Comparison of ENCODE assay signal across 8 mouse cellular contexts in the genomic region with DNA sequence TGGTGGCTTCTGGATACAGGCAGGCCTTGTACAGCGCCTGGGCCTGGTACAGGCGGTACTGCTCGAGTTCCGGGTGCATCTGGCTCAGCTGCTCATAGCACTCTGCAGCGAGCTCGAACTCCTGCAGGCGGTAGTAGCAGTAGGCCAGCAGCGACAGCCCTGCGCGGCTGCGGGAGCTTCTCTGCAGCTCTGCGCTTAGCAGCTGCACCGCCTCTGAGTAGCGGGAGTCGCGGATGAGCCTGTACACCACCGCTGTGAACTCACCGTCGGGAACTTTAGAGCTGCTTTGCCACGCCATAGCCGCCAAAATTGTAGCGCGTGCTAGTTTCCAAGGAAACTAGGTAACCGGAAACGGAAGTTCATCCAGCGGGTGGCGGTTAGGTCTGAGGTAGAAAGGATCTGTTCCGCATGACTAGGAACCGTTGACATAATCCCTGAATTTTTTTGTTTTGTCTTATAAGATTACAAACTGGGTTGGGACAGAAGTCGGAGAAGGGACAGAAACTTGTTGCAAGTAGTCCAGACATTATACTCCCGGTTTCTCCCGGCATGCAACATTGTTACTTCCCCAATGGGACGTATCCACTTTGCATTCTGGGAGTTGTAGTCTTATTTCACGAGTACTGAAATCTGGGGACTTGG. TPM values are rescaled to one million over a fixed set of nuclear protein-coding genes. Genes with fewer than 3 reads are reported as not detected.
DNase-seq lines count a peak whose midpoint lies in the region; ATAC-seq lines count a peak whose summit lies in the region.
"Not testable (repeated sequence)": the region's sequence is repeated elsewhere in the genome, so short reads cannot be mapped to it uniquely, and the experiment has no call there.

Gene Ttc30a1, minus strand, starts transcription at position 528 of the 642 bp plus-strand sequence.

- peak within 1 kb of the TSS; percentile 51; the same call in 1 of the 2 replicates for H3K27ac ChIP-seq in intestine, embryonic 14.5 days (ENCODE audit: low read depth)

- peak; percentile 63 for ATAC-seq in intestine, embryonic 14.5 days (replicated peaks; ENCODE audit: low FRiP score, low TSS enrichment, low read depth)
- peak; percentile 63 for ATAC-seq in megakaryocyte, adult 5-6 weeks (ENCODE audit: poor library complexity, severe bottlenecking)

- not testable (repeated sequence) for H3K36me3 ChIP-seq in intestine, embryonic 14.5 days (ENCODE audit: control insufficient read depth, insufficient read depth, low read length)

- intact Hi-C loops in gastrocnemius, postnatal 36 days (cut with DNase I), result not testable (repeated sequence)

- not testable (repeated sequence) for H3K9me3 ChIP-seq in intestine, embryonic 14.5 days (ENCODE audit: control insufficient read depth, low read length)

- not testable (repeated sequence) for H3K27me3 ChIP-seq in intestine, embryonic 14.5 days (replicated peaks; ENCODE audit: control insufficient read depth, insufficient read depth, low read length)

- H3K4me2 ChIP-seq in intestine, embryonic 14.5 days (ENCODE audit: low read length), result peak within 1 kb of the TSS; percentile 52

- H3K4me1 ChIP-seq in intestine, embryonic 14.5 days (replicated peaks; ENCODE audit: control insufficient read depth, insufficient read depth, low read length), result not testable (repeated sequence)

- peak within 1 kb of the TSS; percentile 48 for H3K4me3 ChIP-seq in intestine, embryonic 14.5 days (ENCODE audit: low read depth, low read length)

- peak; percentile 70 for DNase-seq in adrenal gland, adult 8-10 months
- DNase-seq in embryo, embryonic 9.5 days (ENCODE audit: extremely low spot score), result peak; percentile 91
- DNase-seq in gastrocnemius, postnatal 36 days, result peak; percentile 45 to 52
- peak; percentile 91 for DNase-seq in intestine, embryonic 14.5 days (ENCODE audit: low spot score)
- peak; percentile 73 to 81 for DNase-seq in left cerebral cortex, adult 9 months (ENCODE audit: low spot score in 2 of 2)
- DNase-seq in retina, postnatal 7 days (ENCODE audit: low read depth, low spot score), result peak; percentile 83
- peak; percentile 78 for DNase-seq in thymus, postnatal 4 days

- peak within 1 kb of the TSS; percentile 49 for H3K9ac ChIP-seq in intestine, embryonic 14.5 days (ENCODE audit: low read length)

- WGBS in intestine, embryonic 14.5 days, result 2% methylated on average over 30 of the region's 34 CpGs

RNA-seq across cellular contexts. Expression of gene Ttc30a1, which starts in this region (rescaled TPM):
- 1 to 10 TPM; 2.9 to 4.2 (median 4.2) TPM for total RNA-seq in adrenal gland, adult 8-10 months (2022)
- total RNA-seq in gastrocnemius, postnatal 36 days (2021), result 1 to 10 TPM in 1 of 2 experiments, under 1 TPM in 1; 0.72 to 1.3 TPM
- polyA plus RNA-seq in intestine, embryonic 14.5 days (2014; fragmentation: Nextera tagmentation; extraction: Ambion mirVana), result 6.5 and 7.8 TPM in 2 replicates
- total RNA-seq in megakaryocyte, adult 5-6 weeks (2015), result 1.4 and 2.6 TPM in 2 replicates
- 2.2 and 2.8 TPM in 2 replicates for total RNA-seq in megakaryocyte, adult 5-6 weeks (2017)

Comparison
In these comparisons a context has a peak if more than half of its experiments do, and no peak if none do; other contexts are left out.
1. Peak in every context shown above with its lines: DNase-seq, ATAC-seq, H3K4me3 ChIP-seq and H3K27ac ChIP-seq.